Mouse (Mus musculus): ENCODE measurements around the gene Arfgap3. TPM values are rescaled to one million over a fixed set of nuclear protein-coding genes. Genes with fewer than 3 reads are reported as not detected.
"Not testable (repeated sequence)": the region's sequence is repeated elsewhere in the genome, so short reads cannot be mapped to it uniquely, and the experiment has no call there.

Gene Arfgap3
- total RNA-seq, 4 experiments from 2014 or later: 21.8 to 28.5 (median 23.8) TPM

GRCm38 (mm10) chr15:83345898-83346529 lies 4.0 kb downstream of the Arfgap3 start:
- no peak for DNase-seq (ENCODE audit: low spot score in 2 of 2)

GRCm38 (mm10) chr15:83344956-83345355 lies 5.1 kb downstream of the Arfgap3 start:
- DNase-seq (ENCODE audit: low spot score in 2 of 2): peak in 1 of 2 experiments; percentile 57

GRCm38 (mm10) chr15:83344157-83344556 lies 5.9 kb downstream of the Arfgap3 start:
- DNase-seq (ENCODE audit: low spot score in 2 of 2): no peak

GRCm38 (mm10) chr15:83338908-83339307 lies 11.1 kb downstream of the Arfgap3 start:
- DNase-seq (ENCODE audit: low spot score in 2 of 2): no peak

- DNase-seq (ENCODE audit: low spot score in 2 of 2): no peak
Measured at GRCm38 (mm10) chr15:83337903-83338870, 11.9 kb downstream of the Arfgap3 start.

- no peak for DNase-seq (ENCODE audit: low spot score in 2 of 2)
Measured at GRCm38 (mm10) chr15:83332373-83332772, 17.7 kb downstream of the Arfgap3 start.

- no peak for DNase-seq (ENCODE audit: low spot score in 2 of 2)
Measured at GRCm38 (mm10) chr15:83328952-83329351, 21.1 kb downstream of the Arfgap3 start.

GRCm38 (mm10) chr15:83323071-83323470 lies 27.0 kb downstream of the Arfgap3 start:
- no peak for DNase-seq (ENCODE audit: low spot score in 2 of 2)

GRCm38 (mm10) chr15:83314914-83315313 lies 35.1 kb downstream of the Arfgap3 start:
- no peak for DNase-seq (ENCODE audit: low spot score in 2 of 2)

GRCm38 (mm10) chr15:83309878-83310277 lies 40.2 kb downstream of the Arfgap3 start:
- DNase-seq (ENCODE audit: low spot score in 2 of 2): no peak

GRCm38 (mm10) chr15:83308708-83309107 lies 41.3 kb downstream of the Arfgap3 start:
- not testable (repeated sequence) for DNase-seq (ENCODE audit: low spot score in 2 of 2)

- no peak for DNase-seq (ENCODE audit: low spot score in 2 of 2)
Measured at GRCm38 (mm10) chr15:83306181-83306580, 43.9 kb downstream of the Arfgap3 start.

GRCm38 (mm10) chr15:83305192-83305921 lies 44.7 kb downstream of the Arfgap3 start:
- DNase-seq (ENCODE audit: low spot score in 2 of 2): no peak

GRCm38 (mm10) chr15:83304804-83305191 lies 45.2 kb downstream of the Arfgap3 start:
- no peak for DNase-seq (ENCODE audit: low spot score in 2 of 2)

- no peak for DNase-seq (ENCODE audit: low spot score in 2 of 2)
Measured at GRCm38 (mm10) chr15:83303656-83304484, 46.2 kb downstream of the Arfgap3 start.

GRCm38 (mm10) chr15:83299916-83300582 lies 50.0 kb downstream of the Arfgap3 start:
- no peak for DNase-seq (ENCODE audit: low spot score in 2 of 2)

GRCm38 (mm10) chr15:83299450-83299849 lies 50.6 kb downstream of the Arfgap3 start:
- DNase-seq (ENCODE audit: low spot score in 2 of 2): no peak

GRCm38 (mm10) chr15:83298810-83299209 lies 51.2 kb downstream of the Arfgap3 start:
- no peak for DNase-seq (ENCODE audit: low spot score in 2 of 2)

GRCm38 (mm10) chr15:83298313-83298712 lies 51.7 kb downstream of the Arfgap3 start:
- no peak for DNase-seq (ENCODE audit: low spot score in 2 of 2)

- no peak for DNase-seq (ENCODE audit: low spot score in 2 of 2)
Measured at GRCm38 (mm10) chr15:83296771-83297311, 53.2 kb downstream of the Arfgap3 start.
